Mouse (Mus musculus): ENCODE results near the gene Rdh8.

GRCm38 (mm10) chr9:20857131-20857530 lies 38.8 kb downstream of the Rdh8 start:
- TF ChIP-seq POLR2A (IDR thresholded peaks at IDR 0.05; ENCODE audit: insufficient read depth, low read depth, low read length): no peak
- TF ChIP-seq CTCF (IDR thresholded peaks at IDR 0.05; ENCODE audit: insufficient read depth, low read depth, low read length): no peak
